Mouse (Mus musculus) kidney, adult 11 months (tissue): ENCODE results near the gene Csnk2a2.

Experiments
- DNase-seq: peaks from one replicate; pipeline ENCODE4 v3.0.0; 2022

The Csnk2a2 gene

GRCm38 (mm10) chr8:95490006-95490405, at the start of gene Csnk2a2:
Gene Csnk2a2, minus strand, starts transcription at chr8:95490039.
- DNase-seq, result no peak

DNA sequence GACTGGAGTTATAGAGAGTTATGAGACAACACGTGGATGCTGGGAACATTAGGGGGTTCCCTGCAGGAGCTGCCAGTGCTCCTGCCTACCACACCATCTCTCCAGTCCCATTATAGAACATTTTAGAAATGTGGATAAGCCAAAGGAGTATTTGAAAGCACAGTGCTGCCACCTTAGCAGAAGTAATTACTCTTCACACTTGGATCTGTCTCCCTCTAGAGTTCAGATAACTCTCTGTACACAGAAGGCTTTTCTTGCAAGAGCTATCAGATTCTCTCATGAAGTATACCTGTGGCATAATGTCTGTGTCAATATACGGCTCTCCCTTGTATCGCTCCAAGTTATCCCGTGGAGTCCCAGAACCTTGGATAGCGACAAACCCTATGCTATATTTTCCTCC, 49.6 kb upstream of the Csnk2a2 start:
- DNase-seq, result no peak

DNA sequence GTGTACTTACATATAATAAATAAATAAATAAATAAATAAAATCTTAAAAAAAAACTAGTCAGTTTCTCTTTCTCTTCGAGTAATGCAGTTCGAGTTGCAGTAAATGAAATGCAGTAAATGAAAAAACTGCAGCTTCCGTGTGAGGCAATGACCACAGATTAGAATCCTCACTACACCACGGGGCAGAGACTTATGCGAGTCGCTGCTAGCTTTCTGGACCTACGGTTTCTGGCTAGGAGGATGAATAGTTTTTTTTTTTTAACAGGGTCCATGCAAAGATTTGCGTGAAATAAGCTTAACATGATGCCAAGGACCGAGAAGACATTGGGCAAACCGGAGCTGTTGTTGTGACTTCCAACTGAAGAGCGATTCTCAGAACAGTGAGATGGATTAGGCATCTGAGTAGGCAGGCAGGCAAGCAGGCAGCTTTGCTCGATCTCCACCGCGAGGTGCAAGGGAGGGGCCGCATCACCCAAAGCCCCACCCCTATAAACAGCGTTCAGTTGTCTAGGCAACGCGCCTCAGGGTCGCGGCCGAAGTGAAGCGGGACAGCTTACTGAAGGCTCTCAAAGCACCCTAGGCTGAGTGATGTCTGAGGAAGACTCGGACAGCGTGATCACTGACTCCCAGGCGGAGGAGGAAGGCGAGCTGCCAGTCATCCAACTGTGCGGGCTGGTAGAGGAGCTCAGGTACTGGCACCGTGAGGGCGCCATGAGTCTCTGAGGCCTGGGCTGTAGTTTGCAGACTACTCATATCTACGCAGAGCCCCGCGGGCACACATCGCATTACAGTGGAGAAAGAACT, 43.9 kb upstream of the Csnk2a2 start, which contains the start of gene Ccdc113:
Gene Ccdc113, plus strand, starts transcription at position 502 of the 804 bp plus-strand sequence.
- DNase-seq, result peak; percentile 31

GRCm38 (mm10) chr8:95532206-95532605, 42.4 kb upstream of the Csnk2a2 start:
- no peak for DNase-seq

- DNase-seq, result no peak
Observed at GRCm38 (mm10) chr8:95528750-95529310, 39.0 kb upstream of the Csnk2a2 start.

DNA sequence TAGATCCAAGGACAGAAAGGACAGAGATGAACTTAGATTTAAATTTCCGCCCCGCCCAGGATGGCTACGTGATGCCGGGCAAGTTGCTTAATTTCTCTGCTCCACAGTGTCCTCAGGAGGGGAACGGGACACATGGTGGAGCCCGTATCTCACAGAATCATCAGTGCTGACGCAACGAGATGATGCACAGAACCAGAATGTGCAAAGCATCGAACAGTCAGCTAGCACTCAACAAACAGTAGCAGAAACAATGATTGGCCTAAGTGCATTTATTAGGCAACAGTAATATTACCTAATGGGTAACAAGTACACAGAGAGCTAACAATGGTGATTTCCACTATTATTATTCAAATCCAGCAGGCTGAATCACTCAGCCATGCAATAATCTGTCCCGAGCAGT, 38.4 kb upstream of the Csnk2a2 start:
- no peak for DNase-seq

DNA sequence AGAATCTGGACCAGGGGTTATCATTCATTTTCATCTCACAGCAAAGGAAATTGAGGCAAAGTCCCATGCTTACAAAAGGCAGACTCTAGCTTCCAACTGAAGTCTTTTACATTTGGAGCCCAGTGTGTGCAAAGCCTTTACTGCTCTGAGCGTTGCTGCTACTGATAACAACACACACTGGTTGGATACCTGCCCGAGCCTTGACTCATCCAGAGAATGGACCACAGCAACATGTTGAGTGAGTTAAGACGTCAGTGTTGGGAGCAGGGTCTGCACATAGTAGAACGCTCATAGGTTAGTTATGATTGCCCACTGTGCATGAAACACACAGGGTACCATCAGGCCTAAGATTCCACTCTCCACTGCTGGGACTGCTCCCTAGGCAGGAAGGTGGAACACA, 34.2 kb upstream of the Csnk2a2 start:
- no peak for DNase-seq

- DNase-seq, result no peak
Observed at GRCm38 (mm10) chr8:95516928-95517327, 27.1 kb upstream of the Csnk2a2 start.

GRCm38 (mm10) chr8:95513219-95513618, 23.4 kb upstream of the Csnk2a2 start:
- DNase-seq, result no peak

DNA sequence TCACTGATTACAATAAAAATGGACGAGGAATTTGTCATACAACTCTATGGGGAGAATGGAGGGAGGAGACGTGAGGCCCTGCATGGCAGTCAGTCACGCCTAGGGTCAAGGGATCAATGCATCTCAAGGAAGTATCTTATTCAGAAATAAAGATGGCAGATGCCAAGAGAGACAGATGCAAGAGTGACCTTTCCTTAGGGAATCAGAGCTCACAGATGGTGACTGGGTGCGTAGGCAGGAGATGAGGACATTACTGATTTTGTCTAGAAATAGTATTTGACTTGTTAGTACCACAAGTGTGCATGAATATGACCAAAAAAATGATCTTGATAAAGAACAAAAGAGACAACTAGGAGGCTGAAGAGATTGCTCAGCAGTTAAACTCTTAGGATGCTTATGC, 22.4 kb upstream of the Csnk2a2 start:
- DNase-seq, result no peak

DNA sequence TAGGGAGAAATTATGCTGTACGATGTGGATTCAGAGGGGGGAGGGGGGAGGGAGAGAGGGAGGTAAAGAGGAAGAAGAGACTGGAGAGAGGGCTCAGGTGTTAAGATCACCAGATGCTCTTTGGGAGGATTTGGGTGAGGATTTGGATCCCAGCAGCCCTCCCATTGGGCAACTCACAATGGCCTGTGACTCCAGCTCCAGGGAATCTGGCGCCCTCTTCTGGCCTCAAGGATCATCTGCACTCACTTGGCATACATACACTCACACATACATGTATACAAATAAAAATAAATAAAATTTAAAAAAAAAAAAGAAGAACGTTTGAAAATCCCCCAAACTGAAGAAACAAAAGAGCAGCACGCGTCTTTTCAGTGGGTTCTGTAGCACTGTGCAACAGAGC, 16.4 kb upstream of the Csnk2a2 start:
- no peak for DNase-seq

- DNase-seq, result no peak
Observed at GRCm38 (mm10) chr8:95505606-95506005, 15.8 kb upstream of the Csnk2a2 start.

DNA sequence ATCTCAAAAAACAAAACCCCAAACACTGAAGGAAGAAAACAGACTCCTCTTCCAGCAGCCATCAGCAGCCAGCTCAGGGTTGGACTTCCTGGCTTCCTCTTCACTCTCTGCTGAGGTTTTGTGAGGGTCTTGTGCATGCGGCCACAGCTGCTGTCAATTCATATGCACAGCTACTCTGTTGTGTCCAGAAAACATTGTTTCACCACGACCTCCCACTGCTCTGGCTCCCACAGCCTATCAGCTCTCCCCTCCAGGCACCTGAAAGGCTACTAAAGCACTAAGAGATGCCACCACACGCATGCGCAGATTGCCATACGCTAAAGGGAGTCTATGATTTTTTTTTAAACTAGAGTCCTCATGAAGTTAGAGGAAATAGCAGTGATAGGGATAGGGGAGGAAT, 15.0 kb upstream of the Csnk2a2 start:
- DNase-seq, result no peak

- no peak for DNase-seq
Observed at GRCm38 (mm10) chr8:95502431-95502830, 12.6 kb upstream of the Csnk2a2 start.

- DNase-seq, result no peak
Observed at GRCm38 (mm10) chr8:95500436-95500835, 10.6 kb upstream of the Csnk2a2 start.

GRCm38 (mm10) chr8:95499266-95500064, 9.6 kb upstream of the Csnk2a2 start:
- no peak for DNase-seq

GRCm38 (mm10) chr8:95497821-95498220, 8.0 kb upstream of the Csnk2a2 start:
- DNase-seq, result no peak

DNA sequence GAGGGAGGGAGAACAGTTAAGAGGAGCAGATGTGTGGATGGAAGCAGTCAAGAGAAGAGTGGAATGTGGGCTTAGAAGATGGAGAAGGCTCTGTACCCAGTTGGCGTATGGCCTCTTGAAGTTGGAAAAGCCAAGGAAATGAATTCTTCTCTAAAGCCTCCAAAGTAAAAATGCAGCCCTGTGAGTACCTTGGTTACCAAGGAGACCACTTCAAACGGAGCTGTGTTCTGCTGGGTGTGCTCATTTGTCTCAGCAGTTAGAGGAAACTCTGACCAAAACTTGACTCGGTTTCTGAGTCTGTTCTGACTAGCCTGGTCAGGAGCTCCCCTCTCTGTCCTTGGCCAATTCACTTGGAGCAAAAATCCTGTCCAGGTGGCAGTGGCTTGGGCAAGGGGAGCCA, 6.6 kb upstream of the Csnk2a2 start:
- no peak for DNase-seq

DNA sequence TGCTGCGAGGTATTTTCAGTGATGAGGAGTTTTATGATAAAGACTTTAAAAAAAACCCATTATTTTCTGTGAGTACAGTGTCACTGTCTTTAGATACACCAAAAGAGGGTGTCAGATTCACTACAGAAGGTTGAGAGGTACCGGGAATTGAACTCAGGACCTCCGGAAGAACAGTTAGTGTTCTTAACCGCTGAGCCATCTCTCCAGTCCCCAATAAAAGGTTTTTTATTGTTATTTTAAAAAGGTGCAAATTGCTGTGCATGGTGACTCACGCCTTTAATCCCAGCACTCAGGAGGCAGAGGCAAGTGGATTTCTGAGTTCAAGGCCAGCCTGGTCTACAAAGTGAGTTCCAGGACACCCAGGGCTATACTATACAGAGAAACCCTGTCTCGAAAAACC, 5.6 kb upstream of the Csnk2a2 start:
- DNase-seq, result no peak

GRCm38 (mm10) chr8:95492057-95492456, 2.2 kb upstream of the Csnk2a2 start:
- no peak for DNase-seq

GRCm38 (mm10) chr8:95488698-95489332, 1.0 kb downstream of the Csnk2a2 start:
- DNase-seq, result peak; percentile 62

DNA sequence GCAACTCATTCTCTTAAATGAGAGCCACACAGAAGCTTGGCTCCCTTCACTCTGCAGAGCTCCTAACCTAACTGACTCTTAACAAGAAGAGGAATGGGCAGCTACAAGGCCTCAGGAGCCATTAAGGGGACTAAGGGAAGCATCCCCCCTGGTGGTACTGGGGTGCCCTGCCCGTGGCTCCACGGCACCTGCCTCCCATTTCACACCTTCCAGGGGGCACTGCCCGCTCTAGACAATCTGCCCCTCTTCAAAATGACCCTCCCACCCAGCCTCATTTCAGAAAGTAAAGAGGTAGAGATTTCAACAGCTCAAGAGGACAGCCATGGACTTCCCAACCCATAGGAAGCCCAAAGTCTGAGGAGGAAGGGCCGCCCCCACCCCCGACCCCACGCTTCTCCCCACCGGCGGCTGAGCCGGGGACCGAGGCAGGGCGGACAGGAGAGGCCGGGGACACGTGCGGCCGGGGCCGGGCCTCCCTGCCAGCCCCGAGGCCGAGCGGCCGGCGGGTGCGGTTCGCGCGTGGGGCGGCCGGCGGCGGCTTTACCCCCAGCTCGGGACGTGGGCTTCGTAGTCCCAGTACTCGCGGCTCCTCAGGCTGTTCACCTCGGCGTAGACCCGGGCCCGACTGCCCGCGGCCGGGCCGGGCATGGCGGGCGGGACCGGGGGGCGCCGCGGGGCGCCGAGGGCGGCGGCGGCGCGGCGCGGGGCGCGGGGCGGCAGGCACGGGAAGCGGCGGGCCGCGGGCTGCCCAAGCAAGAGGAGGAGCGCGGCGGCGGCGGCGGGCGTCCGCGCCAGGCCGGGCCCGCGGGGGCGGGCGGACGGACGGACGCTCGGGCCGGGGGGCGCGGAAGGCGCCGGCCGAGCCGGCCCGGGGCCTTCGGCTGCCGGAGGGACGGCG, 1.8 kb downstream of the Csnk2a2 start:
- no peak for DNase-seq
